Mouse (Mus musculus) bone marrow macrophage, adult 2 months (primary cell): ENCODE measurements at regions not wholly inside any gene's neighbourhood (a gene's known extent, or its start where the extent isn't known, plus 50 kb on each side); places are given as distances from the start of the nearest gene placed in this dataset.

Experiments
- CTCF ChIP-seq: IDR thresholded peaks from 2 replicates; pipeline ENCODE4 v1.5.1; 2012; ENCODE audit warnings: low read depth, mild to moderate bottlenecking, low read length, moderate library complexity
- POLR2A ChIP-seq: IDR thresholded peaks from 2 replicates; pipeline ENCODE4 v1.6.1; 2012; ENCODE audit warnings: mild to moderate bottlenecking, low read depth, low read length, borderline replicate concordance

DNA sequence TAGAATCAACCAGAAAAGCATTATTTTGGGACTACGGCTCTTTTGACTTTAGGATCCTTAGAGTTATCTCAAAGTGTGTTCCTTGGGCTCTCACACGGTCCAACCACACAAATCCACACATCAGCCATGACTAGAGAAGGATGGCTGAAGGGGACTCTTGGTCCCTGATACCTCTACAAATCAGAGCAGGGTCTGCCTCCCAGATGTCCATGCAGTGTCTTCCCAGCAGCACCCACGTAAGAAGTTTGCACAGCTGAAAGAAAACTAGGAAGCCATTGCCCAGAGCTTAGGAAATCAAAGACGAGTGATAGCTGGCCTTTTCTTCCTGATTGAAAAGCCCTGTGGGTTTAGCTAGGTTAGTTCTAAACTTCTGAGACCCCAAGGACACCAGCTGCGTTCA lies 84.1 kb downstream of the Gm21962 start:
- TF ChIP-seq POLR2A (no peak), CTCF (no peak)
